Mouse (Mus musculus) ovary, adult 10 weeks (tissue): ENCODE data around the gene Aox4. TPM values are rescaled to one million over a fixed set of nuclear protein-coding genes. Genes with fewer than 3 reads are reported as not detected.

ENCODE experiments used
- polyA plus RNA-seq: library from polyadenylated mRNA; stranded (reverse); fragments of 350-450 nt; fragmentation: Illumina TruSeq; extraction: RNeasy Lipid Tissue Mini Kit (QIAGEN cat#74804); gene quantifications from one replicate; pipeline ENCODE4 v1.2.3, GENCODE M21; 2014

Aox4 gene
- 1.7 TPM for polyA plus RNA-seq

DNA sequence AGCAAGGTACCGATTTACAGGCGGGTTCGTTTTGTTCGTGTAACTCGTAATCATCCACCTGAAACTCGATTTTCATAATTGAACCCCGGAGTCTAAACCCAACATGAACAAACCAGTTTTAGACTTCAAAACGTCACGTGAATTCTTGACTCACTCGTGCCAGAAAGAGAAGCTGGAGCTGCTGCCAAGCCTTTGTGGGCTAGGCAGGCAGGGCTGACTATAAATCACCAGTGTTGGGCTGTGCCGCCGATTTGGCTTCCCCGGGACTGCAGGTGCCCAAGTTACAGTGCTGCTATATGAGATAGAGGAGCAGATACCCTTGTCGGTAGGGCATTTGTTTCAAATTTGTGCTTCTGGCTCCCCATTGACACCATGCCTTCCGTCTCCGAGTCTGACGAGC is at the start of gene Aox4:
Gene Aox4 (plus strand): TSS at position 195 of the 400 bp plus-strand sequence.

DNA sequence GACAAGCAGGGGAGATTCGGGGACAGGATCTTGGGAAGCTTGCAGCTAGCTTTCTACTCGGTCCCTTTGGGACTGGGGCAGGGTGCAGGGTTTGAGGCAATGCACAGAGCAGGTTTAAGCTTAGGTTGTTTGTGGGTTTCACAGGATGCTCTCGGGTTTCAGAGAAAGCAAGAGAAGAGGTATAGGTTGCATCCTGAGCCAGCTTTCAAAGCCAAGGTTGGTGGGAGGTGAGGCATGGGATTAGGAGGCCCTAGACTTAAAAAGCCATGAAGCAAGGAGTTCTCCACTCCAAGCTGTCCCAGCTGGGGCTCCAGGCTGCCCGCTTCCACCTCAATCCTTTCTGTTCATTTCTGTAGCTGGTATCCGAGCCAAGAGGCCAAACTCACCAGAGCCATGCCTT is 67.8 kb downstream of the Aox4 start, which contains the start of gene Aox2:
Gene Aox2 (plus strand): TSS at position 301 of the 400 bp plus-strand sequence.

Other genes with a start within 250 kb of the Aox4 start
- gene Sgo2a, start 214.4 kb upstream of the Aox4 start, polyA plus RNA-seq: 33.2 TPM
- 26.1 TPM for gene Kctd18, start 191.4 kb upstream of the Aox4 start, polyA plus RNA-seq
- 8.1 TPM for gene Aox1, start 180.5 kb upstream of the Aox4 start, polyA plus RNA-seq
- gene Aox3, start 97.3 kb upstream of the Aox4 start, polyA plus RNA-seq: 14.8 TPM
- gene Aox2, start 67.9 kb downstream of the Aox4 start, polyA plus RNA-seq: 0.94 TPM
- 890 TPM for gene Bzw1, start 182.5 kb downstream of the Aox4 start, polyA plus RNA-seq
- 379 TPM for gene Clk1, start 213.7 kb downstream of the Aox4 start, polyA plus RNA-seq
- 37.1 TPM for gene Nif3l1, start 234.8 kb downstream of the Aox4 start, polyA plus RNA-seq
- 185 TPM for gene Ppil3, start 235.1 kb downstream of the Aox4 start, polyA plus RNA-seq